Mouse (Mus musculus) forebrain, embryonic 14.5 days (tissue): ENCODE measurements at regions not wholly inside any gene's neighbourhood (a gene's known extent, or its start where the extent isn't known, plus 50 kb on each side); places are given as distances from the start of the nearest gene placed in this dataset.

Experiments used
- ATAC-seq: fragments of 200-750 bp; cut with Nextera tagmentation; 2 replicates; pipeline ENCODE4 v1.8.0; 2017; ENCODE audit warnings: mild to moderate bottlenecking, moderate library complexity
- DNase-seq: peaks from one replicate; pipeline ENCODE4 v3.0.0-alpha.2; 2015; ENCODE audit warnings: low spot score
- H3K27ac ChIP-seq: fragments of 300-500 bp; sonication (generic); 2 replicates; pipeline ENCODE4 v1.5.1; 2014; ENCODE audit warnings: low read depth, mild to moderate bottlenecking, control low read depth, low read length, moderate library complexity
- H3K27me3 ChIP-seq: fragments of 300-500 bp; sonication (generic); replicated peaks from 2 replicates; pipeline ENCODE4 v1.6.1; 2014; ENCODE audit warnings: low read length, control low read depth, mixed read lengths; ENCODE audit not compliant: control insufficient read depth, insufficient read depth
- H3K36me3 ChIP-seq: fragments of 300-500 bp; sonication (generic); 2 replicates; pipeline ENCODE4 v1.6.1; 2014; ENCODE audit warnings: low read length, control low read depth; ENCODE audit not compliant: control insufficient read depth, insufficient read depth
- H3K4me1 ChIP-seq: fragments of 300-500 bp; sonication (generic); 2 replicates; pipeline ENCODE4 v1.6.1; 2014; ENCODE audit warnings: antibody characterized with exemption, low read length, control low read depth; ENCODE audit not compliant: control insufficient read depth, insufficient read depth
- H3K4me2 ChIP-seq: fragments of 300-500 bp; sonication (generic); 2 replicates; pipeline ENCODE4 v1.6.1; 2014; ENCODE audit warnings: mild to moderate bottlenecking, control low read depth, low read length
- H3K4me3 ChIP-seq: fragments of 300-500 bp; sonication (generic); 2 replicates; pipeline ENCODE4 v1.5.1; 2014; ENCODE audit warnings: low read depth, low read length, control low read depth
- H3K9ac ChIP-seq: fragments of 300-500 bp; sonication (generic); 2 replicates; pipeline ENCODE4 v1.6.1; 2014; ENCODE audit warnings: mild to moderate bottlenecking, low read length, control low read depth, moderate library complexity
- H3K9me3 ChIP-seq: fragments of 300-500 bp; sonication (generic); replicated peaks from 2 replicates; pipeline ENCODE4 v1.6.1; 2016; ENCODE audit warnings: low read length, control low read depth, mixed read lengths; ENCODE audit not compliant: control insufficient read depth
- WGBS: fragments of 180-500 bp; shearing (Covaris S2); extraction: QIAGEN DNeasy Blood & Tissue Kit; methylation state at CpG from one replicate; pipeline ENCODE4 v1.1.7; 2014; 5-methylcytosine and 5-hydroxymethylcytosine counted together

- Histone ChIP-seq H3K9me3 (no peaks in the 10 kb centered on the region), H3K4me3 (no peak overlapping the region), H3K4me2 (no peak overlapping the region), H3K4me1 (peaks cover 12% of the 10 kb centered on the region; the same call in 1 of the 2 replicates), H3K9ac (no peak overlapping the region), H3K27me3 (no peaks in the 10 kb centered on the region), H3K27ac (no peak overlapping the region), H3K36me3 (no peaks in the 10 kb centered on the region)
- no peak for ATAC-seq
- whole genome bisulfite sequencing: 85% methylated on average over 4 of the region's 4 CpGs
- no peak for DNase-seq
These were observed 61.6 kb downstream of the Skor1 start for GRCm38 (mm10) chr9:63087195-63087594.

- Histone ChIP-seq H3K4me2 (no peak overlapping the region), H3K27ac (no peak overlapping the region), H3K9me3 (no peaks in the 10 kb centered on the region), H3K36me3 (no peaks in the 10 kb centered on the region), H3K4me1 (peaks cover 7% of the 10 kb centered on the region; the same call in 1 of the 2 replicates), H3K27me3 (no peaks in the 10 kb centered on the region), H3K9ac (no peak overlapping the region), H3K4me3 (no peak overlapping the region)
- ATAC-seq (no peak), DNase-seq (no peak)
- 59% methylated on average over 1 of the region's 1 CpGs for WGBS
These were observed 62.1 kb downstream of the Skor1 start for GRCm38 (mm10) chr9:63086671-63087070.

- Histone ChIP-seq H3K27ac (no peak overlapping the region), H3K36me3 (no peaks in the 10 kb centered on the region), H3K9ac (no peak overlapping the region), H3K4me1 (no peaks in the 10 kb centered on the region), H3K9me3 (no peaks in the 10 kb centered on the region), H3K4me2 (no peak overlapping the region), H3K4me3 (no peak overlapping the region), H3K27me3 (no peaks in the 10 kb centered on the region)
- DNase-seq (no peak), ATAC-seq (no peak)
- 89% methylated on average over 7 of the region's 7 CpGs for whole genome bisulfite sequencing
These were observed 65.9 kb downstream of the Skor1 start for GRCm38 (mm10) chr9:63082830-63083229.

- no peak overlapping the region for H3K27ac ChIP-seq
- H3K4me1 ChIP-seq: no peaks in the 10 kb centered on the region
- H3K36me3 ChIP-seq: no peaks in the 10 kb centered on the region
- no peaks in the 10 kb centered on the region for H3K27me3 ChIP-seq
- WGBS: 92% methylated on average over 3 of the region's 3 CpGs
- no peak overlapping the region for H3K4me2 ChIP-seq
- H3K4me3 ChIP-seq: no peak overlapping the region
- ATAC-seq (no peak), DNase-seq (no peak)
- no peaks in the 10 kb centered on the region for H3K9me3 ChIP-seq
- no peak overlapping the region for H3K9ac ChIP-seq
These were observed 66.5 kb downstream of the Skor1 start for GRCm38 (mm10) chr9:63082311-63082710.

- Histone ChIP-seq H3K9ac (no peak overlapping the region), H3K4me1 (no peaks in the 10 kb centered on the region), H3K27me3 (no peaks in the 10 kb centered on the region), H3K4me2 (no peak overlapping the region), H3K36me3 (no peaks in the 10 kb centered on the region), H3K9me3 (no peaks in the 10 kb centered on the region), H3K4me3 (no peak overlapping the region), H3K27ac (no peak overlapping the region)
- ATAC-seq: no peak
- no peak for DNase-seq
- 89% methylated on average over 5 of the region's 5 CpGs for WGBS
These were observed 68.4 kb downstream of the Skor1 start for GRCm38 (mm10) chr9:63080406-63080805.

- ATAC-seq: no peak
- WGBS: 49% methylated on average over 5 of the region's 5 CpGs
- no peak overlapping the region; the same call in 1 of the 2 replicates for H3K27ac ChIP-seq
These were observed 73.5 kb downstream of the Skor1 start for GRCm38 (mm10) chr9:63075252-63075651.

GRCm38 (mm10) chr9:63074803-63075202 is 74.0 kb downstream of the Skor1 start:
- no peak overlapping the region for H3K9ac ChIP-seq
- no peaks in the 10 kb centered on the region for H3K27me3 ChIP-seq
- ATAC-seq (no peak), DNase-seq (no peak)
- H3K36me3 ChIP-seq: no peaks in the 10 kb centered on the region
- no peaks in the 10 kb centered on the region for H3K9me3 ChIP-seq
- no peak overlapping the region for H3K4me3 ChIP-seq
- no peaks in the 10 kb centered on the region for H3K4me1 ChIP-seq
- H3K27ac ChIP-seq: no peak overlapping the region
- WGBS: 66% methylated on average over 7 of the region's 7 CpGs
- no peak overlapping the region for H3K4me2 ChIP-seq

More at GRCm38 (mm10) chr9:63075252-63075651, 73.5 kb downstream of the Skor1 start:
- no peak for DNase-seq
- no peaks in the 10 kb centered on the region for H3K4me1 ChIP-seq
- H3K4me2 ChIP-seq: no peak overlapping the region
- no peaks in the 10 kb centered on the region for H3K36me3 ChIP-seq
- H3K4me3 ChIP-seq: no peak overlapping the region
- no peaks in the 10 kb centered on the region for H3K9me3 ChIP-seq
- no peaks in the 10 kb centered on the region for H3K27me3 ChIP-seq
- H3K9ac ChIP-seq: no peak overlapping the region

GRCm38 (mm10) chr9:63074023-63074750 is 74.6 kb downstream of the Skor1 start:
- DNase-seq (no peak), ATAC-seq (no peak)
- H3K36me3 ChIP-seq: no peaks in the 10 kb centered on the region
- no peak overlapping the region for H3K4me3 ChIP-seq
- H3K4me1 ChIP-seq: no peaks in the 10 kb centered on the region
- no peak overlapping the region for H3K4me2 ChIP-seq
- WGBS: 35% methylated on average over 10 of the region's 10 CpGs
- no peak overlapping the region for H3K9ac ChIP-seq
- H3K27ac ChIP-seq: no peak overlapping the region
- H3K9me3 ChIP-seq: no peaks in the 10 kb centered on the region
- no peaks in the 10 kb centered on the region for H3K27me3 ChIP-seq

GRCm38 (mm10) chr9:63071032-63071431 is 77.7 kb downstream of the Skor1 start:
- no peaks in the 10 kb centered on the region for H3K4me1 ChIP-seq
- no peak overlapping the region for H3K27ac ChIP-seq
- no peak for DNase-seq
- H3K4me2 ChIP-seq: no peak overlapping the region
- no peak overlapping the region for H3K9ac ChIP-seq
- H3K4me3 ChIP-seq: no peak overlapping the region
- ATAC-seq: no peak
- no peaks in the 10 kb centered on the region for H3K9me3 ChIP-seq
- WGBS: 68% methylated on average over 6 of the region's 6 CpGs
- no peaks in the 10 kb centered on the region for H3K36me3 ChIP-seq
- no peaks in the 10 kb centered on the region for H3K27me3 ChIP-seq
